Mouse (Mus musculus): ENCODE measurements around the gene Gdpd4. TPM values are rescaled to one million over a fixed set of nuclear protein-coding genes. Genes with fewer than 3 reads are reported as not detected.
A peak's percentile ranks its signal among the peaks of the same experiment; 100 is the strongest.

Gdpd4 gene
- polyA plus RNA-seq, 1 experiment from 2014 or later: not detected

- WGBS: 82% methylated on average over 11 of the region's 11 CpGs
- ATAC-seq (replicated peaks; ENCODE audit: low FRiP score, low TSS enrichment, low read depth): 0 out of 2 replicates have a peak, but pooled peaks have one; percentile 29
- H3K4me2 ChIP-seq (ENCODE audit: low read length): no peak overlapping the region
- DNase-seq (ENCODE audit: low spot score): no peak
- no peak overlapping the region for H3K9ac ChIP-seq (ENCODE audit: low read length)
- H3K9me3 ChIP-seq (ENCODE audit: control insufficient read depth, low read length): no peaks in the 10 kb centered on the region
- no peaks in the 10 kb centered on the region for H3K4me1 ChIP-seq (replicated peaks; ENCODE audit: control insufficient read depth, insufficient read depth, low read length)
- no peak overlapping the region for H3K27ac ChIP-seq (ENCODE audit: low read depth)
- peaks cover 18% of the 10 kb centered on the region; the same call in 1 of the 2 replicates for H3K36me3 ChIP-seq (ENCODE audit: control insufficient read depth, insufficient read depth, low read length)
- H3K4me3 ChIP-seq (ENCODE audit: low read depth, low read length): no peak overlapping the region
- H3K27me3 ChIP-seq (replicated peaks; ENCODE audit: control insufficient read depth, insufficient read depth, low read length): no peaks in the 10 kb centered on the region
Observed at GRCm38 (mm10) chr7:98066229-98066628, 146.5 kb downstream of the Gdpd4 start.

- Histone ChIP-seq H3K36me3 (ENCODE audit: control insufficient read depth, insufficient read depth, low read length) (0 out of 2 replicates have a peak, but pooled peaks cover 6% of the 10 kb centered on the region), H3K27me3 (replicated peaks; ENCODE audit: control insufficient read depth, insufficient read depth, low read length) (no peaks in the 10 kb centered on the region), H3K4me2 (ENCODE audit: low read length) (no peak overlapping the region), H3K9ac (ENCODE audit: low read length) (no peak overlapping the region), H3K27ac (ENCODE audit: low read depth) (no peak overlapping the region), H3K4me1 (replicated peaks; ENCODE audit: control insufficient read depth, insufficient read depth, low read length) (no peaks in the 10 kb centered on the region), H3K4me3 (ENCODE audit: low read depth, low read length) (no peak overlapping the region), H3K9me3 (ENCODE audit: control insufficient read depth, low read length) (no peaks in the 10 kb centered on the region)
- WGBS: 32% methylated on average over 5 of the region's 5 CpGs
- peak; percentile 93 for DNase-seq (ENCODE audit: low spot score)
- peak; percentile 57; the same call in 1 of the 2 replicates for ATAC-seq (replicated peaks; ENCODE audit: low FRiP score, low TSS enrichment, low read depth)
Observed at GRCm38 (mm10) chr7:98071620-98072019, 151.9 kb downstream of the Gdpd4 start.

GRCm38 (mm10) chr7:98077453-98077852 is 157.7 kb downstream of the Gdpd4 start:
- WGBS: 78% methylated on average over 11 of the region's 11 CpGs
- H3K9me3 ChIP-seq (ENCODE audit: control insufficient read depth, low read length): no peaks in the 10 kb centered on the region
- H3K36me3 ChIP-seq (ENCODE audit: control insufficient read depth, insufficient read depth, low read length): no peaks in the 10 kb centered on the region
- no peak overlapping the region for H3K4me3 ChIP-seq (ENCODE audit: low read depth, low read length)
- H3K27me3 ChIP-seq (replicated peaks; ENCODE audit: control insufficient read depth, insufficient read depth, low read length): no peaks in the 10 kb centered on the region
- H3K27ac ChIP-seq (ENCODE audit: low read depth): no peak overlapping the region
- no peak for DNase-seq (ENCODE audit: low spot score)
- H3K4me1 ChIP-seq (replicated peaks; ENCODE audit: control insufficient read depth, insufficient read depth, low read length): peaks cover 5% of the 10 kb centered on the region; the same call in 1 of the 2 replicates
- no peak overlapping the region for H3K9ac ChIP-seq (ENCODE audit: low read length)
- no peak for ATAC-seq (replicated peaks; ENCODE audit: low FRiP score, low TSS enrichment, low read depth)
- no peak overlapping the region for H3K4me2 ChIP-seq (ENCODE audit: low read length)

- 19% methylated on average over 5 of the region's 5 CpGs for WGBS
- Histone ChIP-seq H3K4me1 (replicated peaks; ENCODE audit: control insufficient read depth, insufficient read depth, low read length) (peaks cover 18% of the 10 kb centered on the region), H3K9ac (ENCODE audit: low read length) (no peak overlapping the region), H3K9me3 (ENCODE audit: control insufficient read depth, low read length) (no peaks in the 10 kb centered on the region), H3K4me3 (ENCODE audit: low read depth, low read length) (no peak overlapping the region), H3K27ac (ENCODE audit: low read depth) (no peak overlapping the region), H3K4me2 (ENCODE audit: low read length) (no peak overlapping the region), H3K36me3 (ENCODE audit: control insufficient read depth, insufficient read depth, low read length) (no peaks in the 10 kb centered on the region), H3K27me3 (replicated peaks; ENCODE audit: control insufficient read depth, insufficient read depth, low read length) (no peaks in the 10 kb centered on the region)
- no peak for ATAC-seq (replicated peaks; ENCODE audit: low FRiP score, low TSS enrichment, low read depth)
- DNase-seq (ENCODE audit: low spot score): no peak
Observed at GRCm38 (mm10) chr7:98082376-98082775, 162.6 kb downstream of the Gdpd4 start.

- Histone ChIP-seq H3K9me3 (ENCODE audit: control insufficient read depth, low read length) (no peaks in the 10 kb centered on the region), H3K4me1 (replicated peaks; ENCODE audit: control insufficient read depth, insufficient read depth, low read length) (peaks cover 18% of the 10 kb centered on the region), H3K27me3 (replicated peaks; ENCODE audit: control insufficient read depth, insufficient read depth, low read length) (no peaks in the 10 kb centered on the region), H3K27ac (ENCODE audit: low read depth) (peak overlapping the region; percentile 11; the same call in 1 of the 2 replicates), H3K36me3 (ENCODE audit: control insufficient read depth, insufficient read depth, low read length) (no peaks in the 10 kb centered on the region), H3K9ac (ENCODE audit: low read length) (0 out of 2 replicates have a peak overlapping the region, but pooled peaks have one; percentile 20), H3K4me2 (ENCODE audit: low read length) (peak overlapping the region; percentile 13), H3K4me3 (ENCODE audit: low read depth, low read length) (no peak overlapping the region)
- WGBS: 28% methylated on average over 12 of the region's 12 CpGs
- ATAC-seq (replicated peaks; ENCODE audit: low FRiP score, low TSS enrichment, low read depth) (no peak), DNase-seq (ENCODE audit: low spot score) (no peak)
Observed at GRCm38 (mm10) chr7:98084541-98085293, 165.0 kb downstream of the Gdpd4 start.

- H3K4me3 ChIP-seq (ENCODE audit: low read depth, low read length): no peak overlapping the region
- WGBS: 80% methylated on average over 7 of the region's 7 CpGs
- no peak for DNase-seq (ENCODE audit: low spot score)
Observed at GRCm38 (mm10) chr7:98085314-98085713, 165.6 kb downstream of the Gdpd4 start.

GRCm38 (mm10) chr7:98086346-98086745 is 166.6 kb downstream of the Gdpd4 start:
- ATAC-seq (replicated peaks; ENCODE audit: low FRiP score, low TSS enrichment, low read depth) (no peak), DNase-seq (ENCODE audit: low spot score) (no peak)
- H3K4me2 ChIP-seq (ENCODE audit: low read length): no peak overlapping the region
- no peak overlapping the region for H3K4me3 ChIP-seq (ENCODE audit: low read depth, low read length)
- H3K9me3 ChIP-seq (ENCODE audit: control insufficient read depth, low read length): no peaks in the 10 kb centered on the region
- peaks cover 18% of the 10 kb centered on the region for H3K4me1 ChIP-seq (replicated peaks; ENCODE audit: control insufficient read depth, insufficient read depth, low read length)
- no peak overlapping the region for H3K9ac ChIP-seq (ENCODE audit: low read length)
- 35% methylated on average over 2 of the region's 2 CpGs for WGBS
- no peak overlapping the region for H3K27ac ChIP-seq (ENCODE audit: low read depth)
- H3K27me3 ChIP-seq (replicated peaks; ENCODE audit: control insufficient read depth, insufficient read depth, low read length): no peaks in the 10 kb centered on the region
- H3K36me3 ChIP-seq (ENCODE audit: control insufficient read depth, insufficient read depth, low read length): no peaks in the 10 kb centered on the region

More at GRCm38 (mm10) chr7:98085314-98085713, 165.6 kb downstream of the Gdpd4 start:
- Histone ChIP-seq H3K4me2 (ENCODE audit: low read length) (no peak overlapping the region), H3K9ac (ENCODE audit: low read length) (no peak overlapping the region), H3K9me3 (ENCODE audit: control insufficient read depth, low read length) (no peaks in the 10 kb centered on the region), H3K27me3 (replicated peaks; ENCODE audit: control insufficient read depth, insufficient read depth, low read length) (no peaks in the 10 kb centered on the region), H3K4me1 (replicated peaks; ENCODE audit: control insufficient read depth, insufficient read depth, low read length) (peaks cover 18% of the 10 kb centered on the region), H3K27ac (ENCODE audit: low read depth) (no peak overlapping the region), H3K36me3 (ENCODE audit: control insufficient read depth, insufficient read depth, low read length) (no peaks in the 10 kb centered on the region)
- no peak for ATAC-seq (replicated peaks; ENCODE audit: low FRiP score, low TSS enrichment, low read depth)

GRCm38 (mm10) chr7:98095852-98096251 is 176.1 kb downstream of the Gdpd4 start:
- Histone ChIP-seq H3K36me3 (ENCODE audit: control insufficient read depth, insufficient read depth, low read length) (0 out of 2 replicates have a peak, but pooled peaks cover 12% of the 10 kb centered on the region), H3K27me3 (replicated peaks; ENCODE audit: control insufficient read depth, insufficient read depth, low read length) (no peaks in the 10 kb centered on the region), H3K4me1 (replicated peaks; ENCODE audit: control insufficient read depth, insufficient read depth, low read length) (no peaks in the 10 kb centered on the region), H3K4me3 (ENCODE audit: low read depth, low read length) (no peak overlapping the region), H3K4me2 (ENCODE audit: low read length) (no peak overlapping the region), H3K9ac (ENCODE audit: low read length) (no peak overlapping the region), H3K9me3 (ENCODE audit: control insufficient read depth, low read length) (peaks cover 8% of the 10 kb centered on the region), H3K27ac (ENCODE audit: low read depth) (no peak overlapping the region)
- WGBS: 92% methylated on average over 4 of the region's 4 CpGs
- DNase-seq (ENCODE audit: low spot score) (no peak), ATAC-seq (replicated peaks; ENCODE audit: low FRiP score, low TSS enrichment, low read depth) (no peak)

GRCm38 (mm10) chr7:98097557-98097956 is 177.8 kb downstream of the Gdpd4 start:
- DNase-seq (ENCODE audit: low spot score) (no peak), ATAC-seq (replicated peaks; ENCODE audit: low FRiP score, low TSS enrichment, low read depth) (no peak)
- H3K4me3 ChIP-seq (ENCODE audit: low read depth, low read length): no peak overlapping the region
- no peak overlapping the region for H3K27ac ChIP-seq (ENCODE audit: low read depth)
- no peaks in the 10 kb centered on the region for H3K27me3 ChIP-seq (replicated peaks; ENCODE audit: control insufficient read depth, insufficient read depth, low read length)
- no peaks in the 10 kb centered on the region for H3K4me1 ChIP-seq (replicated peaks; ENCODE audit: control insufficient read depth, insufficient read depth, low read length)
- peaks cover 8% of the 10 kb centered on the region for H3K9me3 ChIP-seq (ENCODE audit: control insufficient read depth, low read length)
- 0 out of 2 replicates have a peak, but pooled peaks cover 12% of the 10 kb centered on the region for H3K36me3 ChIP-seq (ENCODE audit: control insufficient read depth, insufficient read depth, low read length)
- H3K9ac ChIP-seq (ENCODE audit: low read length): no peak overlapping the region
- H3K4me2 ChIP-seq (ENCODE audit: low read length): no peak overlapping the region
- 95% methylated on average over 8 of the region's 8 CpGs for whole genome bisulfite sequencing

All from intestine, embryonic 14.5 days (tissue).